Mouse (Mus musculus) liver, adult 2 months (tissue): ENCODE results near the gene Msh5.

ENCODE experiments used
- CTCF ChIP-seq: fragments of 200-500 bp; IDR thresholded peaks from 2 replicates; pipeline ENCODE4 v1.5.1; 2011; ENCODE audit warnings: low read depth, low read length, control low read depth
- POLR2A ChIP-seq: fragments of 200-500 bp; IDR thresholded peaks from 2 replicates; pipeline ENCODE4 v1.6.1; 2011; ENCODE audit warnings: low read length, control low read depth; ENCODE audit not compliant: insufficient read depth; ENCODE audit errors: extremely low read depth

DNA sequence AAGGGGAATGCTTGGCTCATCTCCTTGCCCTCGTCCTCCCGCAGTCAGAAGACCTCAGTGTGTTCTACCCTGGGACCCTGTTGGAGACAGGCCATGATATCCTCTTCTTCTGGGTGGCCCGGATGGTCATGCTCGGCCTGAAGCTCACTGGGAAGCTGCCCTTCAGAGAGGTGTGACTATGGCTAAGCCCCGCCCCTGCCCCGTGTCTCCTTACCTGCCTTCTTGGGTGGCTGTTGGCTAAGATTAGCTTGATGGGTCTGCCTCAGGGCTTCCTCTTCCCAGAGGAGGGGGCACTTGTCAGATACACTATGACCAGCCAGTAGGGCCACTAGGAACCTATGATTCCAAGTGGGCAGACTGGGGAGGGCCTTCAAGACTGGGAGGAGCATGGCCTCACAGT is 33.3 kb downstream of the Msh5 start:
- no peak for TF ChIP-seq CTCF
- no peak for TF ChIP-seq POLR2A
